Mouse (Mus musculus): ENCODE results near the gene Rab37.

- TF ChIP-seq EP300 (IDR thresholded peaks at IDR 0.05; ENCODE audit: insufficient read depth, low read depth, low read length) (peak; percentile 92), CTCF (IDR thresholded peaks at IDR 0.05; ENCODE audit: low read depth, low read length) (no peak), POLR2A (IDR thresholded peaks at IDR 0.05; ENCODE audit: insufficient read depth, low read length) (no peak)
Measured at GRCm38 (mm10) chr11:115173549-115174339, 82.5 kb downstream of the Rab37 start.
